Mouse (Mus musculus) ES-Bruce4 (cell line): ENCODE results near the gene Sfmbt1.

Source experiments
- CTCF ChIP-seq: IDR thresholded peaks from one replicate; pipeline ENCODE4 v1.8.1; 2011; ENCODE audit warnings: low read depth, low read length
- POLR2A ChIP-seq: IDR thresholded peaks from one replicate; pipeline ENCODE4 v1.8.1; 2011; ENCODE audit warnings: low read length; ENCODE audit not compliant: insufficient read depth

DNA sequence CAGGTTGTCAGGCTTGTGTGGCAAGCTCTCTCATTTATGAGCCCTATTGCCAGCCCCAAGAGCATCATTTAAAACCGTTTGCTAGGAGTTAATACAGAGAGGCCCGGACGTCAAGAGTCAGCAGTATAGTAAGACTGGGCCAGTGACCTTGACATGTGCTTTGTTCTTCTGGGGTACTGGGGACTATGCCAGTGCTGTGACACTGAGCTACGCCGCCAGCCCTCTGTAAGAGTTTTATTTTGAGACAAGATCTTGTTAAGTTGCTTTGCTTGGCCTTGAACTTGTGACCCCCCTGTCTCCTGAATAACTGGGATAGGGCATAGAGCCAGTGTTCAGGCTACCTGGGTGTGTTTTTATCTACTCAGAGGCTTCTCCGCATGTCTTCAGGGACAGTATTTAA lies 22.2 kb upstream of the Sfmbt1 start:
- no peak for TF ChIP-seq CTCF
- TF ChIP-seq POLR2A: no peak
